Comparison of ENCODE assay signal across 10 mouse cellular contexts in genomic region chr4:136220133-136220775, GRCm38 (mm10). TPM values are rescaled to one million over a fixed set of nuclear protein-coding genes. Genes with fewer than 3 reads are reported as not detected.
DNase-seq lines count a peak whose midpoint lies in the region; ATAC-seq and TF ChIP-seq lines count a peak whose summit lies in the region.
"Had no signal": no experiment of that assay in that cellular context is flagged by ENCODE, and none has a peak within 500 bp of the region (broad histone marks: within the 10 kb centered on the region; RNA-seq: fewer than 3 reads in every experiment).

No protein-coding gene starts in this region.

- peak; percentile 53 for ATAC-seq in intestine, embryonic 14.5 days (replicated peaks; ENCODE audit: low FRiP score, low TSS enrichment, low read depth)
- no peak for ATAC-seq in intestine, postnatal 0 days
- ATAC-seq in heart, postnatal 0 days (ENCODE audit: insufficient read depth, low read depth), result no peak

- no peak for TF ChIP-seq EP300 in heart, postnatal 0 days (IDR thresholded peaks at IDR 0.05; ENCODE audit: low read depth)

- no peaks in the 10 kb centered on the region for H3K27me3 ChIP-seq in intestine, embryonic 14.5 days (replicated peaks; ENCODE audit: control insufficient read depth, insufficient read depth, low read length)
- H3K27me3 ChIP-seq in intestine, postnatal 0 days (replicated peaks; ENCODE audit: control insufficient read depth, insufficient read depth, low read length), result no peaks in the 10 kb centered on the region
- H3K27me3 ChIP-seq in heart, postnatal 0 days (ENCODE audit: control insufficient read depth, insufficient read depth, low read length), result no peaks in the 10 kb centered on the region

- H3K4me2 ChIP-seq in intestine, embryonic 14.5 days (ENCODE audit: low read length), result peak overlapping the region; percentile 39
- no peak overlapping the region for H3K4me2 ChIP-seq in intestine, postnatal 0 days (replicated peaks; ENCODE audit: low read depth)
- peak overlapping the region; percentile 21; the same call in 1 of the 2 replicates for H3K4me2 ChIP-seq in heart, postnatal 0 days (ENCODE audit: low read depth, low read length)

- peak overlapping the region; percentile 14; the same call in 1 of the 2 replicates for H3K27ac ChIP-seq in intestine, embryonic 14.5 days (ENCODE audit: low read depth)
- H3K27ac ChIP-seq in intestine, postnatal 0 days (ENCODE audit: low read depth, low read length), result no peak overlapping the region
- H3K27ac ChIP-seq in heart, postnatal 0 days (ENCODE audit: low read depth), result no peak overlapping the region

- no peaks in the 10 kb centered on the region for H3K36me3 ChIP-seq in intestine, embryonic 14.5 days (ENCODE audit: control insufficient read depth, insufficient read depth, low read length)
- H3K36me3 ChIP-seq in intestine, postnatal 0 days (ENCODE audit: control insufficient read depth, insufficient read depth), result no peaks in the 10 kb centered on the region
- no peaks in the 10 kb centered on the region for H3K36me3 ChIP-seq in heart, postnatal 0 days (replicated peaks; ENCODE audit: control insufficient read depth, insufficient read depth, low read length)

- DNase-seq in intestine, embryonic 14.5 days (ENCODE audit: low spot score), result peak; percentile 62
- DNase-seq in embryo, embryonic 9.5 days (ENCODE audit: extremely low spot score), result peak; percentile 54
- DNase-seq in heart, postnatal 0 days (ENCODE audit: low spot score), result no peak
- DNase-seq in lung, postnatal 4 days, result peak; percentile 45 to 66
- DNase-seq in frontal cortex, postnatal 10 days (ENCODE audit: low spot score in 2 of 2), result no peak
- DNase-seq in frontal cortex, postnatal 14 days (ENCODE audit: low spot score in 2 of 2), result no peak
- DNase-seq: kidney, postnatal 36 days; spleen, adult 18-20 months had no signal

- H3K4me3 ChIP-seq in intestine, embryonic 14.5 days (ENCODE audit: low read depth, low read length), result peak overlapping the region; percentile 10; the same call in 1 of the 2 replicates
- H3K4me3 ChIP-seq in intestine, postnatal 0 days (ENCODE audit: low read depth, low read length), result no peak overlapping the region
- H3K4me3 ChIP-seq in heart, postnatal 0 days (ENCODE audit: low read depth, low read length), result no peak overlapping the region

- no peak overlapping the region; the same call in 1 of the 2 replicates for H3K9ac ChIP-seq in intestine, embryonic 14.5 days (ENCODE audit: low read length)
- H3K9ac ChIP-seq in intestine, postnatal 0 days (ENCODE audit: low read depth, low read length), result no peak overlapping the region
- no peak overlapping the region for H3K9ac ChIP-seq in heart, postnatal 0 days (replicated peaks; ENCODE audit: low read depth, low read length)

- WGBS in intestine, embryonic 14.5 days, result 9% methylated on average over 17 of the region's 17 CpGs
- WGBS in intestine, postnatal 0 days, result 22% methylated on average over 15 of the region's 17 CpGs
- 25% methylated on average over 17 of the region's 17 CpGs for WGBS in heart, postnatal 0 days

- H3K4me1 ChIP-seq in intestine, embryonic 14.5 days (replicated peaks; ENCODE audit: control insufficient read depth, insufficient read depth, low read length), result peaks cover 31% of the 10 kb centered on the region
- peaks cover 2% of the 10 kb centered on the region; the same call in 1 of the 2 replicates for H3K4me1 ChIP-seq in intestine, postnatal 0 days (replicated peaks; ENCODE audit: control insufficient read depth, insufficient read depth, low read length)
- H3K4me1 ChIP-seq in heart, postnatal 0 days (ENCODE audit: control insufficient read depth, insufficient read depth), result peaks cover 18% of the 10 kb centered on the region

- no peaks in the 10 kb centered on the region for H3K9me3 ChIP-seq in intestine, embryonic 14.5 days (ENCODE audit: control insufficient read depth, low read length)
- H3K9me3 ChIP-seq in intestine, postnatal 0 days (ENCODE audit: control insufficient read depth), result no peaks in the 10 kb centered on the region
- no peaks in the 10 kb centered on the region for H3K9me3 ChIP-seq in heart, postnatal 0 days (replicated peaks; ENCODE audit: control insufficient read depth, low read length)

- TF ChIP-seq CTCF in intestine, postnatal 0 days (IDR thresholded peaks at IDR 0.05; ENCODE audit: low read depth), result no peak
- TF ChIP-seq CTCF in heart, postnatal 0 days (IDR thresholded peaks at IDR 0.05; ENCODE audit: low read depth), result no peak

RNA-seq across cellular contexts. Expression of gene Asap3, which starts 14.1 kb away (rescaled TPM):
- 4.6 and 4.9 TPM in 2 replicates for polyA plus RNA-seq in intestine, embryonic 14.5 days (2014; fragmentation: Nextera tagmentation; extraction: Ambion mirVana)
- polyA plus RNA-seq in intestine, postnatal 0 days (2015; fragmentation: Nextera tagmentation; extraction: Ambion mirVana), result 0.95 and 1.1 TPM in 2 replicates
- 2.9 and 3.2 TPM in 2 replicates for total RNA-seq in heart, postnatal 0 days (2014; rRNA removed; ENCODE audit: low replicate concordance)
- 1.7 and 2.0 TPM in 2 replicates for polyA plus RNA-seq in heart, postnatal 0 days (2015; fragmentation: Nextera tagmentation; extraction: Ambion mirVana)
- total RNA-seq: monocyte, adult 5-6 weeks had no signal

RNA-seq across cellular contexts. Expression of gene Tcea3, which starts 27.3 kb away (rescaled TPM):
- 18.7 and 19.1 TPM in 2 replicates for polyA plus RNA-seq in intestine, embryonic 14.5 days (2014; fragmentation: Nextera tagmentation; extraction: Ambion mirVana)
- 23.6 and 25.0 TPM in 2 replicates for polyA plus RNA-seq in intestine, postnatal 0 days (2015; fragmentation: Nextera tagmentation; extraction: Ambion mirVana)
- total RNA-seq in heart, postnatal 0 days (2014; rRNA removed; ENCODE audit: low replicate concordance), result 28.6 and 36.6 TPM in 2 replicates
- polyA plus RNA-seq in heart, postnatal 0 days (2015; fragmentation: Nextera tagmentation; extraction: Ambion mirVana), result 103 and 105 TPM in 2 replicates

RNA-seq across cellular contexts. Expression of gene E2f2, which starts 48.1 kb away (rescaled TPM):
- polyA plus RNA-seq in intestine, embryonic 14.5 days (2014; fragmentation: Nextera tagmentation; extraction: Ambion mirVana), result 4.1 and 5.0 TPM in 2 replicates
- polyA plus RNA-seq in intestine, postnatal 0 days (2015; fragmentation: Nextera tagmentation; extraction: Ambion mirVana), result 4.1 and 4.2 TPM in 2 replicates
- 6.4 and 6.9 TPM in 2 replicates for total RNA-seq in heart, postnatal 0 days (2014; rRNA removed; ENCODE audit: low replicate concordance)
- polyA plus RNA-seq in heart, postnatal 0 days (2015; fragmentation: Nextera tagmentation; extraction: Ambion mirVana), result 2.4 and 2.6 TPM in 2 replicates

Comparison
In these comparisons a context has a peak if more than half of its experiments do, and no peak if none do; other contexts are left out.
1. DNase-seq: peak in intestine, embryonic 14.5 days (single experiment), embryo, embryonic 9.5 days (single experiment) and lung, postnatal 4 days (2 of 2); none in heart, postnatal 0 days (single experiment), frontal cortex, postnatal 10 days (0 of 2) and frontal cortex, postnatal 14 days (0 of 2).